Mouse (Mus musculus) cerebellum, adult 9-10 months (tissue): ENCODE measurements around the gene Cdiptos.
A peak's percentile ranks its signal among the peaks of the same experiment; 100 is the strongest.

ENCODE experiments used
- DNase-seq: peaks from one replicate; pipeline ENCODE4 v3.0.0; 2022

Gene Cdiptos

DNA sequence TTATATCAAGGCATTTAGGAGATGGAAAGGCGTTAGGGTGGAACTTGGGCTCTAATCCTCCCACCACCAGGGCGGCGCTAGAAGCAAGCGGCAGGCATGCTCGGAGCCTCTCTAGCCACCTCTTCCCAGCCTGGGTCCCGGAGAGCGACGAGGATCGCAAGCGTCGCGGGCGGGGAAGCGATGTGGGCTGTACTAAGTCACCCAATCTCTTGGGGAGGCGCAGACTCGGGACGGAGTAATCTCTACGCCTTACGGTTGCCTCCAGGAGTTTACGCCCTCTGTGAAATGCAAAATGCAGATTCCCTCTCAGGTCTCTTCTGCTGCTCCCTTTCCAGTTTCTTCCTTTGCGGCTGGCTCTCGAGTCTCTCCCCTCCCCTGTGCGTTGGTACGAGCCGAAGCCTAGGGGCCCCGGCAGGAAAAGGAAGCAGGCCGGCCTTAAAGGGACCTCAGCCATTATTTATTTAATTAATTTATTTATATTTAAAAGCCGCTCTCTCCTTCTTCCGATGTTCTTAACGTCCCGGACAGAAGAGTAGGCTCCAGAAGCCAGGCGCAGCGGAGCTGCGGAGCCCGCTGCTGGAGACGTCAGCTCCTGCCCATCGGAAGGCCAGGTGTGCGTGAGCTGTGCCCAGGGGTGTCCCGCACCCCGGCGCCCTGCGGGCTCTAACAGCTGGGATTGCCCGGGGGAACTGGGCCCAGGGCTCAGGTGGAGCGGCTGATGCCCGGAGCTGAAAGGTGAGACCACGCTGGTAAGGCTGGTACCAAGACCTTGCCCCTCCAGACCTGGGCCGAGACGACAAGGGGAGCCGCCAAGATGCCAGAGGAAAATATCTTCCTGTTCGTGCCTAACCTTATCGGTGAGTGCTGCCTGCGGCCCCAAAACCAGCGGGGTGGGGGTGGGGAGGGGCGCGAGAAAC, at the start of gene Cdiptos:
Cdiptos (minus strand) TSS at position 149 of the 917 bp plus-strand sequence.
- DNase-seq, result peak; percentile 96

DNA sequence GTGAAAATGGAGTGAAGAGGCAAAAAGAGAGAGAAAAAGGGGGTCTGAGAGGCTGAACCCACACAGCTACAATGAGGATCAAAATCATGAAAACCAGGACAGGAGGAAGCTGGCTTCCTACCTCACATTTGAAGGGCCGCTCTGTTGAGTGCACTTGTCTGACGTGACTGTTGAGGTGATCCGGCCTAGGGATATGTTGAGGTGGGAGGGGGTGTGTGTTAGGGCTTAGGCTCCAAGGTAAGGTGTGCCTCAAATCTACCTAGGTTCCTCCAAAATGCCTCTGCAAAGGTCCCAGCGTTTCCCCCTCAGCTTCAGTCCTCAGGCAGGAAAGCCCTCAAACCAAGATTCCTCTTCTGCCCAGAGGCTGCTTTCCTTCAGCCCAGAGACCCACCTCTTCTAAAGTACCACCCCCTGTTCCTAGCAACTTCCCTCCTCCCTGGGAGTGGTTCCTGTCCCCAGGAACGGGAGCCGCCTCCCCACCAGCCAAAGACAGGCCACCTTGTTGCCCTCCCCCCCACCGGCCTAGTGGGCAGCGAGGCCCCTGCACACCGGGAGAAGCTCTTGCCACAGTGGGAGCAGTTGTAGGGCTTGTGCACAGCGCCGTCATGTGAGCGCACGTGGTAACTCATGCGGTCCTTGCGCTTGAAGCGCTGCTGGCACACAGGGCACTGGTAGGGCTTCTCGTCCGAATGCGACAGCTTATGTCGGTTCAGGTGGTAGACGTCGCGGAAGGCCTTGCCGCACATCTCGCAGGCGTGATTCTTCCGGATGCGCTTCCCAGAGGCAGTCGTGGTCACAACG, 49.1 kb upstream of the Cdiptos start:
- DNase-seq, result peak; percentile 91

DNA sequence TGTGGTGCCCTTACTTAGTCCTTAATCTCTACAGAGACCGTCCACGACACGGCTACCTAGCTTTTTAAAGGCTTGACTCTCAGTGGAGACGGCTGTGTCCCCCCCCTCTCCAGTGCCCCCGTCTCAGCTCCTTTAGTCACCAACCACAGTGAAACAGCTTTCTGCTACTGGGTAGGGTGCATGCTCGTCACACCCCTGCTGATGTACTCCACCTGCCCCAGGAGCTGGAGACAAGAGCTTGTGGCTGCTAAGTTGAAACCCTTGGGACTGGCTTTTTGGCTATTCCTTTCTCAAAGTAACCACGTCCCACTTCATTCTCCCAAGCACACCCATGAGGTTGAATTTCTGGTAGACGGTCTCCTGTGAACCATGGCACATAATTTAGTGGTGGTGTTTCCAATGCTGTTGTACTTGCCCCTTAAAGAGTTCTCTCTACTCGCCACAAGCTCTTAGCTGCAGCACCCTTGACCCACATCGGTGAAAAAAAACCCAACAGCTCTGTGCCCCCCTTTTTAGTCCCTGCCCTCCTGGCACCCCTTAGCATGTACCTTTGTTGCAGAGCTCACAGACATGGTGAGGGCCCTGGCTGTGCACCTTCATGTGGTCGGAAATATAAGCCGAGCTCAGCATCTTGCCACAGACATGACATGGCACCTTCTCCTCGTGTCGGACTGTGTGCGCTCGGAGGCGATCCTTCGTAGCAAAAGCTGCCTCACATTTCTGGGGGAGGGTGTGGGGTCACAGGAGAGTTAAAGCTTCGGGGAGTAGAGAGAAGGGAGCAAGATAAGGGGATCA, 48.2 kb upstream of the Cdiptos start:
- DNase-seq, result peak; percentile 60

DNA sequence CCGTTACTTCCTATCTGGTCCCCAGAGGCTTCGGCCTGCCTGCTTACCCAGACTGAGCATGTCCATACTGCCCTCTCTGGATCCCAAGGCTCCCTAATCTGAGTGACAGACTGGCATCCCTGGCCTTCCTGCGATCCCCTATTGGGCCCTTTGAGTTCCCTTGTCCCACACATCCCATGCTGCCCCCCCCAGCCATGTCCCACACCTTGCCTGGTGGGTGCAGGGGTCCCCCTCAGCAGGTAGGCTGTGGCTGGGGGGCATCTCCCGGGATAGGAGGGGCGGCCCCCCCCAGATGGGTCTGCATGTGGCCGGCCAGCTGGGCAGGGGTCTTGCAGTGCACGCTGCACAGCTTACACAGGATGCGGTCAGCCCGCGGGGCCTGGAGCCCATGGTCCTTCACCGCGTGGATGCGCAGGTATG, 47.4 kb upstream of the Cdiptos start:
- DNase-seq, result peak; percentile 76

DNA sequence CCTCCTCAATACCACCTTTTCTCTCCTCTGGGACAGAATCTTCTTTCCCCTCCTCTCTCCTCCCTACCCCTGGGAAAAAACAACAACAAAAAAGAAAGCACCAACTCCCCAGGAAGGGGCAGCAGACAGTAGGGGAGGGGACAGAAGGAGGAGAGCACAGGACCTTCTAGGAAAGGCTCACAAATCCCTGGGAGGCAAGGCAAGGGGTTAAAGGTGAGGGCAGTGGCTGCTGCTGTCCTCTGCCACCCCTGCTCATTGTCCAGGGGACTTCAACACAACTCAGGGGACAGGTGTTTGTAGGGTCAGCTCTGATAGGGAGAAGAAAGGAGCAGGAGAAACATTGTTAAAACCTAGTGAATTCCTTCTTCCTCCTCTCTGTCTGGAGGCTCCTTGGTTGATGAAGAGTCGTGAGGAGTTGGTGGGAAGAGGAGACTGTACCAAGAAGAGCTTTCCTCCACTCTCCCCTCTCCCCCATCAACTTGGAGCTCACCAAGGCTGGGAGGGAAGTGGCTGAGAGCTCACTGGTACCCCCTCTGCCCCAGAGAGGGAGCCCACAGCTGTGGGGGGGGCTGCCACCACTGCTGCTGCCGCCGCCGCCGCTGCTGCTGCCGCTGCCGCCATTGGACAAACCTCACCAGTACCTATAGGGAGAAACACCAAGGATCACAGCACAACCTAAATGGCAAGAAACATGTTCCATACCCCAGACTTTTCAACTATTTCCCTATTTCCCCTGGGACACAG, 46.8 kb upstream of the Cdiptos start:
- DNase-seq, result no peak

DNA sequence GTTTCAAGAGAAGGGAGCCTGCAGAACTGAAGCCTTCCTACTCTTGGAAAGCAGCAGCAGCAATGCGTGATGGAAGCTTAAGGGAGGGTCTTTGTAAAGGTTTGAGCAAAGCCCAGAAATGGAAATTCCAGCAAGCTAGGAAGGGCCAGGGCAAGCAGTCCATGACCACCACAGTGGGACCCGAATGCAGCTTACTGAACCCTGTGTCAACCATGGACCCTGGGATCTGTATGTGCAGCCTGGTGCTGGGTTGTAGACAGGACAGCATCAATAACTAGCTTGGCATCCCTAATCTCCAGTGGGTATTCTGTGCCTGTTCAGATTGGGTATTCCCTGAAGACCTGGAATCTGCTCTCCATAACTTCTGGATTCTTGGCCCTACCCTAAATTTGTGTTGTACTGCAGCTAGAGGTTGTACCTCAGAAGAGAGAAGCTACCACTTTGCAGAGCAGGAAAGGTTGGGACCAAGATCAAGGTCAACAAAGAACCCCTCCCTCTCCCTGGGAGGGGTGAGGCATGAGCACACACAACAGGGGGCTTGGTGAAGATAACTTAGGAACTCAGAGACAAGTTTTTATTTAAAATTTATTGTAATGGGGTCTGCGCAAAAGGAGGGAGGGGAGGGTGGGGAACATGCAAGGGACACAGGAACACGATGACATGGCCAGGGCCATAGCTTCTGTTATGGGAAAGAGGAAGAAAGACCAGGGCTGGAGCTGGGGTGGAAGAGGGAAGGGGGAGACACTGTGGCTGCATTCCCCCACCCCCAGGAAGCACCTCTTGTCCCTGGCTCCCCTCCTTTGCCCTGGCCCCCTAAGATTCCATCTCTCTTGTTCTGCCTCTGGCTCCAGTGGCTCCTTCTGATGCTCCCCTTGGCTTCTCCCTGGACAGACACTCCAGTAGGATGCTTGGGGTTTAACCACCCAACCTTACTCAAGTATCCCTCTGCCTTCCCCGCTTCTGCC, 45.9 kb upstream of the Cdiptos start:
- DNase-seq, result peak; percentile 68

DNA sequence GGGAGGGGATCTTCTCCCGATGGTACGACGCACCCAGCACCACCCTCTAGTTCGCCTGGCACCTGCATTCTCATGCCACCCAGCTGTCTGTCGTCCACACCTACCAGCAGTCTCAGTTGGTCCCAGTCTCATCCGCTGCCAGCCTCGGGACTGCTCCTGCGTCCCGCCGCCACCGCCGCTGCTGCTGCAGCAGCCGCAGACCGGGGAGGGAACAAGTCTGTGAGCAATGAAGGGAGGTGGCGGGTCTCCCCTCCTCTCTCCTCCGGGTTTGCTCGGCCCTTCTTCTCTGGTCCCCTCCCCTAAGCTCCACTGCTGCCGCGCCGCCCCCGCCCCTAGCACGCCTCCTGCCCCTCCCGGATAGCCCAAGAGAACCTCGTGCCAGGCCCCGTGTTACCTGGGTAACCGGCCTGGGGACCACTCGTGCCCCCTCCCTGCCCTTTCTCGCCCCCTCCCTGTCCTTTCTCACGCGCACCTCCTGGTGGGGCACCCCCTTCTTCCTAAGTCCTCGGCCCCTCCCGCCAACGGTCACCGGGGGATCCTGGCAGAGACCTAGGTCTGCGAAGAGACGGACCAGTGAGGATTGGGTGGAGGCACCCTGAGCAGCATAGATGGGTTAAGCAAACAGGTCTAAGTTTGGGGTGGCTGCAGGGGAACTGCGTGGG, 45.1 kb upstream of the Cdiptos start, which contains the start of the genes Gm42742 and Prrt2:
Gm42742 (minus strand) TSS at position 197 of the 662 bp plus-strand sequence.
Prrt2 (minus strand) TSS at position 311 of the 662 bp plus-strand sequence.
- DNase-seq, result peak; percentile 82

DNA sequence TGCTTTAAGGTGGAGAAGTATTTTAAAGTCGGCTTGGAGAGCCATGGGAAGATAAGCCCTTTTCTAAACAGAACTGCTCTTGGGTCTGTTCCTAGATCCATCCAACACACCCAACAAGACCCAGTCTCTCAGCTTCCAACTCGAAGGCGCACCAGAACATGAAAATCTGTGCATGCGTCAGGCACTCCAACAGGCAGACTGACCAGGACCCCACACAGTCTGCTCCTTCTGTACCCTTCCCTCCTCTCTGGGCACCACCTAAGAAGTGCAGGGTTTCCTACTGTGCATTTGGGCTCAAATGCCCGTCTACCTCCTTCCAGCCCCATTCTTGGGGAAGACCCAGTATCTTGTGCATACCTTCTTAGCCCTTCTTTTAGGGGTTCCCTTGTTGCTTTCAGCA, 44.6 kb upstream of the Cdiptos start:
- DNase-seq, result peak; percentile 75

DNA sequence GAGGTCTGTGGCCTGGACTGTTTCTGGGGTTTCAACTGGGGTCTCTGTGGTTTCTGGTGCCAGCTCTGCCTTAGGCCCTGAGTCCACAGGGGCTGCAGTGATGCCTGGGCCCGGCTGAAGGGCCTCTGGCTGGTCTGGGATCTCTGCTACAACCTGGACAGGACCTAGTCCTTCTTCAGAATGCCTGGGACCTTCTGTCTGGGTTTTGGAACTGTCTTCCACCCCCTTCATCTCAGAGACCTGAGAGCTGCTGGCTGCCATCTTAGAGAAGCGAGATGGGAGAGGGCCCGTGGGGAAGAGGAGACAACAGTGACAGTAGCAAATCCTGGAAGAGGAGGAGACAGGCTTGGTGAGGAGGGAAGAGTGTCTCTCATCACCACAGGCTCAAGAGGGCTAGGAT, 44.1 kb upstream of the Cdiptos start:
- peak; percentile 75 for DNase-seq

DNA sequence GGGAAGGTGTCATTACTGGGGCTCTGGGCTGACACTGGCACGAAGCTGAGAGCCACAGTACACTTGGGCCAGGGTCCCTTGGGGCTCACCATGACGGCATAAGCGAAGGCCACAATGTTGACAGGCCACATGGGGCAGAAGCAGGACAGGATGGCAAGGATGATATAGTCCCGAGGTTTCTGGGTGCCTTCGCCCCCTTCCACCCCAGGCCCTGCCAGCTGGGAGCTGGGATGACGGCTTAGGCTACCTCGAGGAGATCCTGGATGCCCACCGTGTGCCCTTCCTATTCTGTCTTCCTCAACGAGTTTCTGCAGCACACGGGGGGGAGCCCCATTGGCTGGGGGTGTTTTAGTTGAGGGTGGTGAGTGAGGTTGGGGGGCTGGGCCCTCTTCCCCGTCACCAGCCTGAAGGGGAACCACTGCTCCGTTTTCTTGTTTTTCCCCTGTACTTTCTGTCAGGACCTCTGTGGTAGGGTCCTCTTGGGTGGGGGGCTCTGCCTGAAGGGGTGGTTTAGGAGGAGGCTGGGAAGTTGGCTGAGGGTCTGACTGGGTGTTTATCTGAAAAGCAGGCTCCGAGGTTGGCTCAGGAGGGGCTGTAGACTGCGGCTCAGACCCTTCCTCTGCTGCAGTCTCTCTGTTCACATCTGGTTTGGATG, 43.5 kb upstream of the Cdiptos start:
- peak; percentile 63 for DNase-seq

DNA sequence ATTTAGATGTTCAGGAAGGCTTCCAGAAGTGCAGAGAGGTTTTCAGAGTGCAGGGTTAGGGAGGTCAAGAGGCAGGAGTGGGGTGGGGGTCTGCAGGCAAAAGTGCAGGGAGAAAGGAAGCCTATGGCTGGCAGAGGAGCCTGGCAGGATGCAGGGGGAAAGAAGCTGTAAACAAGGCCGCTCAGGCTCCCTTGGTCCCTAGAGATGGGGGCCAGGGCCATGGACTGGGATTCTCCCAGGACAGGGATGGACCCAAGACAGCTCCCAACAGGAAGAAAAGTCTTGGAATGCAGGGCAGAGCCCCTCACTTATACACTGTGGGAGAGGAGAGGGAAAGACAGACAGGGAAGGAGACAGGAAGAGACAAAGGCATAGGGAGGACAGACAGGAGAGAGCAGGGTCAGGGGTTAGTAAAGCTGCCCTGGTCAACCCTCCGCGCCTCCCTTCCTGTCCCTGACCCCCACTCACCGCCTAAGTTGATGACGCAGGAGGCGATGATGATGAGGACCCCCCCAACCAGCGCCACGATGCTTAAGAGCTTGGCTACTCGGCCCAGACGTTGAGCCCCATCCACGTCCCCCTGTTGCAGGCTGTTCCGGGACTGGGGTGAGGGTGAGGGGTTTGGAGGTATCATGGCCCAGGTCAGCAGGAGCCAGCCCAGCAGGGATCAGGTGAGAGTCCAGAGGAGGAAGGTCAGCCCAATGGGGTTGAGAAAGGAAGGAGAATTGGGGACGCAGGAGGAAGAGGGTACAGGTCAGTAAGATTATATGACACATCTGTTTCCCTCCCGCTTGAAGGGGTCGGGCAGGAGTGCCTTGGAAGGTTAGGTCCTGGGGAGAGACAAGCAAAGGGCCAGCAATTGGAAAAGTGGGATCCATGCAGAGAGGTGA, 42.8 kb upstream of the Cdiptos start:
- DNase-seq, result peak; percentile 68

DNA sequence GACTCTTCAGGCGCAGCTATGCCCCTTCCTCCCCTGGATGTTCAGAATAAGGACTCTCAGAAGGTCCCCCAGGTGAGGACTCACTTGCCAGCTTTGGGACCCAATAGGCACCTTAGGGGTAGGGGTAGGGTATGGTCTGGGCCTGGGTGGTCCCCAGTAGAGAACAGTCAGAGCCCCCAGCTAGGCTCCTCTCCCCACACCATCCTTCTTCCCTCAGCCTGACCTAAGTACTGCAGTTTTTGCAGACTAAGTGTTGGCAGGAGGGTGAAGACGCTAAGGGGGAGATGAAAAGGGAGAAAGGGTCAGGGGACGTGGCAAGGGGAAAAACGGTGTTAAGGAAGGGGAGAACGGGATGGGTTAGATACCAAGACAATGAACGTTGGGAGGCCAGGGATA, 42.0 kb upstream of the Cdiptos start:
- no peak for DNase-seq

DNA sequence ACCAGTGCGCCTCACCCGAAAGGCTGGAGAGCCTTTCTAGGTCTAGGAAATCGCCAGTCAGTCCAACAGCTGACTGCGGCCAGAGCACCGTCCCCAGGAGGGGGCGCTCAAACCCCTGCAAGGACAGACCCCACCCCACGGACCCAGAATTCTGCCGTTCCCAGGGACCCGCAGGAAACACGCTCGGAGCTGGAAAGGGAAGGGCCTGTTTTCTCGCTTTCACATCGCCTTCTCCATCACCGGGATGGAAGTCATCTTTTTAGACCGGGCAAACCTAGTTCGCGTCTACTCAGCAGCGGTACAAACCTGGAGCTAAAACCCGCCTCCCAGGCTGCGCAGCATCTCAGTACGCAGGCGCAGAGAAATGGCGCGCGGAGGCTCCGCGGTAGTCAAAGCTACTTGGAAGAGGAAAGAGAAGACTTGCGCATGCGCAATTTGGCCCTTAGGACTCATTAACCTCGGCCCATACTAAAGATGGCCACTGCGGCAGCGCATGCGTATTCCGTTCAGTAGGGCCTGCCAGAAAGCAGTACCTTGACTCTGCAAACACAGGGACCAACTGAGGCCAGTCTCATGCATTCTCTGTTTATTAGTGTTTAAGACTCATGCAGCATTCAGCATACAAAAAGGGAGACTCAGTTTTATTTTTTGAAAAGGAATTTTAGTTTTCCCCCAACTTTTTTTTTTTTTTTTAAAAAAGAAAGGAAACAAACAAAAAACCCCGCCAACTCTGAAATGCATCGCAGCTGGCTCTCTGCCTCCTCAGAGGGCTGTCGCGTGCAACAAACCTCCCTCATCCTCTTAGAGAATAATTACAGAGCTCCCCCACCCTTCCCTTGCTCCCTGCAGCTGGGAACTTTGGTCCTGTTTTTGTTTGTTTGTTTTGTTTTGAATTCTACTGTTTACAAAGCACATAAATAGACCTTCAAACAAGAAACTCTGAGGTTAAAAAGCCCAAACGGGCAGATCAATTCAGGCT, 41.4 kb upstream of the Cdiptos start, which contains the start of gene Pagr1a:
Pagr1a (minus strand) TSS at position 382 of the 979 bp plus-strand sequence.
- DNase-seq, result peak; percentile 99

DNA sequence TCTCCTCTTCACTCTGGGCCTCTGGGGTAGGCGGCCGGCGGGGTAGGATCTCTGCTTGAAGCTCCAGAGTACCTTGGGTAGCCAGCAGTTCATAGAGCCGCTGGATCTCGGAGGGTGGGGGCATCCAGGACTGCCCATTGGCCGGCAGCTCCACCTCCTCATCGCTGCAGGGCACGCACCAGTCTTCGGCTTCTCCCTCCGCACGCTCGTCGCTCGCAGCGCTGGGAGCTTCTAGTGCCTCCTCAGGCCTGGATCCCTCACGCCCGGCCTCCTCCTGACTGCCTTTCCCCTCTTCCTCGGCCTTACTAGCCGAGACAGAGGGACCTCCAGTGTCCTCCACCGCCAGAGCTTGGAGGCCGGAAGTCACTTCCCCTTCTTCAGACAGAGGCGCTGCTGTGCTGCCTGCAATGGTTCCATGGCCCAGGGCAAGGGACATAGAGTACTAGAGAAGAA, 40.6 kb upstream of the Cdiptos start:
- DNase-seq, result no peak

DNA sequence TGATC, 40.4 kb upstream of the Cdiptos start, which contains the start of gene Pagr1b:
Pagr1b (minus strand) TSS at position 4 of the 5 bp plus-strand sequence.
- no peak for DNase-seq

DNA sequence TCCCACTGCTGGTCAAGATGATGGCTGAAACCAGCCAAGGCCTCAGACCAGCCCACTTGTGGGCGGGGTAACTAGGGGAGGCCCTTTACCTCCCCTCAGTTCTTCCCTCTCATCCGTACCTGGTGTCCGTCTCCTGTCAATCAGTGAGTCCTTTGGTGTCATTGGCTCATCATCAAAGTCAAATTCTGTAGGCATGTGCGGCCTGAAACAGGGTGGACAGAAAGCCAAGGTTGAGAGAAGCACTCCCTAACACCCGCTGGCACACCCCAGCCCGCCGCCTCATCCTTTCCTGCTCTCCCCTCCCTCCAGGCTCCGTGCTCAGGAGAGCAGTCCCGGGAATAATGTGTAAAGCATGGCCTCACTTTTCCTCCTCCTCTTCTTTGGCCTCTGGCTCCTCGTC, 40.2 kb upstream of the Cdiptos start:
- DNase-seq, result peak; percentile 87

DNA sequence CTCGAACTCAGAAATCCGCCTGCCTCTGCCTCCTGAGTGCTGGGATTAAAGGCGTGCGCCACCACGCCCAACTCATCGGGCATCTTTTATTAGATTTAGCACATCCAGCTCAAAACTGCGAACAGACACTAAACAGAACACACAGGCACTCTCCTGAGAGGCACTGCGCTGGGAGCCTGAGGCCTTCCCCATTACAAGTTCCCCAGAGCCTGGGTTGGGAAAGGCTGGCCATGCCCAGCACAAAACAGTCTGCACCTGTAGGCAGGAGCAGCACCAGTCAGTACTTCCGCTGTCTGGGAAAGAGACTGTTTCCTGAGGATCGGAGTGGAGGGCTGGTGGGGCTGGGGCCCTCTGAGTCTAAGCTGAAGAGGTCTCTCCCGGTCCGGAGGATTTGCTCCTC, 39.1 kb upstream of the Cdiptos start:
- DNase-seq, result peak; percentile 53

DNA sequence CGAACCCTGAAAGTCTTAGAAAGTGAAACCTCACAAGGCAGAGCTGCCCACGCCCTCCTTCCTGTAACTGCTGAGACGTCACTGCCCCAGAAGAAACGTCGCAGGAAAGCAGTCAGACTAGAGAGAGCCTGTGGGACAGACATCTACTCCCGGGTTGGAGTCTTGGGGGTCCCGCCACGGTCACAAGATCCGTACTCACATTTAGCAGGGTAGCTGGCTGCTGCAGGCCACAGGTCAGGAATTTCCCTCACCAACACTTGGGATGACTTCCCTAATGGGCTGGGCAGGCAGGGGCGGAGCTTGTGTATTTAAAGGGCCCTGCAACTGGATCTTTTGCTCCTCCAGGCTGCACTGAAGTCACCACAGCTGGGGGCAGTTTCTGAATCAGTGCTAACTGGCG, 38.4 kb upstream of the Cdiptos start, which contains the start of gene Mvp:
Mvp (minus strand) TSS at position 302 of the 400 bp plus-strand sequence.
- peak; percentile 78 for DNase-seq
